Mouse (Mus musculus) ES-E14 (cell line): ENCODE measurements around the gene St8sia4.

ENCODE experiments used
- CHD2 ChIP-seq: IDR thresholded peaks from 2 replicates; pipeline ENCODE4 v1.6.1; 2014; ENCODE audit warnings: mild to moderate bottlenecking, low read depth, low read length, inconsistent platforms
- HCFC1 ChIP-seq: IDR thresholded peaks from 2 replicates; pipeline ENCODE4 v1.6.1; 2012; ENCODE audit warnings: low read length, inconsistent platforms, borderline replicate concordance; ENCODE audit not compliant: insufficient read depth
- MAFK ChIP-seq: IDR thresholded peaks from 2 replicates; pipeline ENCODE4 v1.6.1; 2014; ENCODE audit warnings: mild to moderate bottlenecking, low read depth, low read length, inconsistent platforms; ENCODE audit not compliant: insufficient read depth

- TF ChIP-seq CHD2 (no peak), MAFK (no peak), HCFC1 (no peak)
These were observed 57.4 kb downstream of the St8sia4 start for GRCm38 (mm10) chr1:95610017-95610416.
